Comparison of ENCODE assay signal across 35 mouse cellular contexts in genomic region chr7:135443903-135444302, GRCm38 (mm10). TPM values are rescaled to one million over a fixed set of nuclear protein-coding genes. Genes with fewer than 3 reads are reported as not detected.
DNase-seq lines count a peak whose midpoint lies in the region; ATAC-seq and TF ChIP-seq lines count a peak whose summit lies in the region.
"Had no signal": no experiment of that assay in that cellular context is flagged by ENCODE, and none has a peak within 500 bp of the region (broad histone marks: within the 10 kb centered on the region; RNA-seq: fewer than 3 reads in every experiment).

No protein-coding gene starts in this region.

- TF ChIP-seq CTCF in MEL (IDR thresholded peaks at IDR 0.05 in 2 of 3, conservative IDR thresholded peaks at IDR 0.05 in 1 of 3; ENCODE audit: control insufficient read depth in 1 of 3, insufficient read depth in 1 of 3, low read depth in 2 of 3, low read length in 3 of 3, poor library complexity in 1 of 3, severe bottlenecking in 1 of 3), result no peak

- DNase-seq in 3T3-L1 (ENCODE audit: low read depth, low spot score) (peak; percentile 27), 416B (ENCODE audit: low read depth) (peak; percentile 18), MEL (ENCODE audit: low read depth, low spot score) (peak; percentile 8)
- peak; percentile 12 for DNase-seq in c-Kit-positive CD71-positive TER-119-positive erythroid progenitor cells, embryonic 14.5 days (ENCODE audit: low spot score)
- DNase-seq in urinary bladder, adult 2 months (ENCODE audit: low spot score), result no peak
- DNase-seq: adrenal gland, adult 2 months; adrenal gland, postnatal 14 days; B cell, adult 2 months; cerebellum, adult 11 months; cerebellum, adult 2 months; cerebellum, adult 9-11 months; cerebellum, postnatal 36 days; embryo, embryonic 11 days; forebrain, postnatal 0 days; gastrocnemius, adult 2 months; gastrocnemius, postnatal 14 days; heart, adult 2 months; heart, postnatal 14 days; kidney, adult 11 months; kidney, adult 8-10 months had no signal

- H3K4me1 ChIP-seq in MEL (ENCODE audit: control insufficient read depth in 1 of 2, insufficient read depth in 2 of 2, low read length in 2 of 2), result no peaks in the 10 kb centered on the region
- H3K4me1 ChIP-seq: embryonic facial prominence, embryonic 10.5 days; embryonic facial prominence, embryonic 13.5 days; heart, embryonic 10.5 days; heart, embryonic 13.5 days; hindbrain, embryonic 12.5 days; hindbrain, embryonic 15.5 days; intestine, embryonic 15.5 days had no signal

- no peak for ATAC-seq in inflammation-experienced regulatory T-cells, adult 6 months
- ATAC-seq: forebrain, embryonic 14.5 days; forebrain, postnatal 0 days; intestine, embryonic 15.5 days had no signal

- no peak for TF ChIP-seq EP300 in MEL (IDR thresholded peaks at IDR 0.05; ENCODE audit: low read depth in 1 of 2, low read length in 2 of 2)

- H3K9me3 ChIP-seq in MEL (replicated peaks; ENCODE audit: insufficient read depth, low read length), result no peaks in the 10 kb centered on the region
- H3K9me3 ChIP-seq: embryonic facial prominence, embryonic 10.5 days; embryonic facial prominence, embryonic 13.5 days; heart, embryonic 10.5 days; heart, embryonic 13.5 days; hindbrain, embryonic 12.5 days; hindbrain, embryonic 15.5 days; intestine, embryonic 15.5 days had no signal

- H3K27ac ChIP-seq in MEL (ENCODE audit: control insufficient read depth, low read depth, low read length), result no peak overlapping the region
- H3K27ac ChIP-seq: embryonic facial prominence, embryonic 10.5 days; embryonic facial prominence, embryonic 13.5 days; gastrocnemius, adult 2 months; heart, adult 2 months; heart, embryonic 10.5 days; heart, embryonic 13.5 days; hindbrain, embryonic 12.5 days; hindbrain, embryonic 15.5 days; intestine, embryonic 15.5 days had no signal

- H3K4me3 ChIP-seq in MEL (ENCODE audit: control insufficient read depth in 1 of 2, insufficient read depth in 1 of 2, low read depth in 2 of 2, low read length in 2 of 2), result no peak overlapping the region
- H3K4me3 ChIP-seq: embryonic facial prominence, embryonic 10.5 days; embryonic facial prominence, embryonic 13.5 days; erythroblast, embryonic 14.5 days; gastrocnemius, adult 2 months; heart, adult 2 months; heart, embryonic 10.5 days; heart, embryonic 13.5 days; hindbrain, embryonic 12.5 days; hindbrain, embryonic 15.5 days; intestine, embryonic 15.5 days had no signal

- TF ChIP-seq RAD21 in MEL (IDR thresholded peaks at IDR 0.05; ENCODE audit: low read depth, low read length), result no peak

- no peaks in the 10 kb centered on the region for H3K79me2 ChIP-seq in MEL (ENCODE audit: control insufficient read depth, insufficient read depth, low read length, poor library complexity)

- H3K36me3 ChIP-seq in MEL (ENCODE audit: control insufficient read depth in 1 of 2, insufficient read depth in 2 of 2, low read length in 2 of 2), result no peaks in the 10 kb centered on the region
- H3K36me3 ChIP-seq: embryonic facial prominence, embryonic 10.5 days; embryonic facial prominence, embryonic 13.5 days; heart, embryonic 10.5 days; heart, embryonic 13.5 days; hindbrain, embryonic 12.5 days; hindbrain, embryonic 15.5 days; intestine, embryonic 15.5 days had no signal

- TF ChIP-seq POLR2A in MEL (IDR thresholded peaks at IDR 0.05; ENCODE audit: control insufficient read depth in 1 of 2, insufficient read depth in 1 of 2, low read depth in 1 of 2, low read length in 2 of 2, poor library complexity in 1 of 2), result no peak

- no peak overlapping the region for H3K9ac ChIP-seq in MEL (ENCODE audit: control insufficient read depth, low read depth, low read length, poor library complexity, severe bottlenecking)
- H3K9ac ChIP-seq: embryonic facial prominence, embryonic 13.5 days; forebrain, postnatal 0 days; heart, embryonic 13.5 days; hindbrain, embryonic 12.5 days; hindbrain, embryonic 15.5 days; intestine, embryonic 15.5 days had no signal

- H3K27me3 ChIP-seq in MEL (ENCODE audit: control insufficient read depth in 1 of 2, insufficient read depth in 2 of 2, low read length in 2 of 2), result no peaks in the 10 kb centered on the region
- H3K27me3 ChIP-seq: embryonic facial prominence, embryonic 13.5 days; heart, embryonic 13.5 days; hindbrain, embryonic 12.5 days; hindbrain, embryonic 15.5 days; intestine, embryonic 15.5 days had no signal

TF ChIP-seq in MEL, 35 proteins besides CTCF, POLR2A, EP300 and RAD21:
- TF ChIP-seq UBTF (IDR thresholded peaks at IDR 0.05; ENCODE audit: borderline replicate concordance, insufficient read depth, low read depth, low read length) (no peak), NRF1 (IDR thresholded peaks at IDR 0.05; ENCODE audit: insufficient read depth, low read depth, low read length, poor library complexity, severe bottlenecking) (no peak), HCFC1 (IDR thresholded peaks at IDR 0.05; ENCODE audit: low read depth, low read length) (no peak), MAFK (IDR thresholded peaks at IDR 0.05; ENCODE audit: borderline replicate concordance, low read depth, low read length) (no peak), ZKSCAN1 (IDR thresholded peaks at IDR 0.05; ENCODE audit: low read depth, low read length) (no peak), GABPA (IDR thresholded peaks at IDR 0.05; ENCODE audit: low read depth, low read length) (no peak), NELFE (IDR thresholded peaks at IDR 0.05; ENCODE audit: low read depth, low read length) (no peak), SMC3 (IDR thresholded peaks at IDR 0.05; ENCODE audit: low read depth, low read length) (no peak), SIN3A (IDR thresholded peaks at IDR 0.05; ENCODE audit: low read length) (no peak), ZMIZ1 (IDR thresholded peaks at IDR 0.05; ENCODE audit: low read depth, low read length) (no peak), E2F4 (IDR thresholded peaks at IDR 0.05; ENCODE audit: borderline replicate concordance, low read depth, low read length) (no peak), GATA1 (IDR thresholded peaks at IDR 0.05; ENCODE audit: low read depth, low read length) (no peak), TCF12 (IDR thresholded peaks at IDR 0.05; ENCODE audit: low read depth, low read length) (no peak), MYB (IDR thresholded peaks at IDR 0.05; ENCODE audit: low read depth, low read length) (no peak), BHLHE40 (IDR thresholded peaks at IDR 0.05; ENCODE audit: borderline replicate concordance, low read depth, low read length) (no peak), MAZ (IDR thresholded peaks at IDR 0.05; ENCODE audit: low read depth, low read length) (no peak), ZC3H11A (IDR thresholded peaks at IDR 0.05; ENCODE audit: low read depth, low read length) (no peak), ZNF384 (IDR thresholded peaks at IDR 0.05; ENCODE audit: low read depth, low read length) (no peak), CHD2 (IDR thresholded peaks at IDR 0.05; ENCODE audit: low read length) (no peak)

RNA-seq across cellular contexts. Expression of gene Foxi2, which starts 33.8 kb away (rescaled TPM):
- total RNA-seq in MEL (2012; rRNA removed), result not detected in 2 replicates
- not detected for polyA plus RNA-seq in MEL (2012; ENCODE audit: insufficient read depth in 1 of 2, insufficient read length in 2 of 2, low read depth in 1 of 2, low replicate concordance in 2 of 2, missing spikeins in 1 of 2)
- not detected in 2 replicates for polyA plus RNA-seq in urinary bladder, adult 2 months (2012; rRNA removed)
- polyA plus RNA-seq in inflammation-experienced regulatory T-cells, adult 6 months (2017; shearing (Covaris generic)), result not detected
- total RNA-seq: adrenal gland, adult 2 months; adrenal gland, postnatal 14 days; forebrain, postnatal 0 days; gastrocnemius, adult 2 months; gastrocnemius, postnatal 14 days; heart, adult 2 months; heart, postnatal 14 days; hematopoietic stem cell, adult 5-6 weeks had no signal
- polyA plus RNA-seq: adrenal gland, adult 2 months; brain, embryonic 14.5 days; cerebellum, adult 2 months; cortical plate, adult 2 months; erythroblast, embryonic 14.5 days; forebrain, embryonic 14.5 days; gonadal fat pad, adult 2 months; heart, adult 2 months; heart, embryonic 13.5 days; heart, embryonic 16.5 days; intestine, embryonic 15.5 days had no signal
